Mouse (Mus musculus) liver, embryonic 11.5 days (tissue): ENCODE measurements around the gene Sh2b3. TPM values are rescaled to one million over a fixed set of nuclear protein-coding genes. Genes with fewer than 3 reads are reported as not detected.

Experiments
- ATAC-seq: fragments of 200-750 bp; cut with Nextera tagmentation; replicated peaks from 2 replicates; pipeline ENCODE4 v1.8.0; 2017; ENCODE audit warnings: moderate number of reproducible peaks, mild to moderate bottlenecking, moderate TSS enrichment, moderate library complexity; ENCODE audit not compliant: low FRiP score
- DNase-seq: peaks from one replicate; pipeline ENCODE4 v3.0.0-alpha.2; 2017; ENCODE audit warnings: low spot score
- H3K27ac ChIP-seq: fragments of 300-500 bp; sonication (generic); 2 replicates; pipeline ENCODE4 v1.5.1; 2014; ENCODE audit warnings: mild to moderate bottlenecking, low read depth, low read length, control low read depth
- H3K27me3 ChIP-seq: fragments of 300-500 bp; sonication (generic); replicated peaks from 2 replicates; pipeline ENCODE4 v1.6.1; 2014; ENCODE audit warnings: low read length, mixed read lengths; ENCODE audit not compliant: control insufficient read depth, insufficient read depth
- H3K36me3 ChIP-seq: fragments of 300-500 bp; sonication (generic); 2 replicates; pipeline ENCODE4 v1.6.1; 2014; ENCODE audit warnings: mild to moderate bottlenecking, low read length, moderate library complexity, mixed read lengths; ENCODE audit not compliant: control insufficient read depth, insufficient read depth
- H3K4me1 ChIP-seq: fragments of 300-500 bp; sonication (generic); replicated peaks from 2 replicates; pipeline ENCODE4 v1.6.1; 2014; ENCODE audit warnings: low read length, mixed read lengths; ENCODE audit not compliant: control insufficient read depth, insufficient read depth
- H3K4me2 ChIP-seq: fragments of 300-500 bp; sonication (generic); 2 replicates; pipeline ENCODE4 v1.6.1; 2014; ENCODE audit warnings: mild to moderate bottlenecking, control low read depth, moderate library complexity
- H3K4me3 ChIP-seq: fragments of 300-500 bp; sonication (generic); 2 replicates; pipeline ENCODE4 v1.5.1; 2014; ENCODE audit warnings: low read depth, low read length, control low read depth
- H3K9ac ChIP-seq: fragments of 300-500 bp; sonication (generic); 2 replicates; pipeline ENCODE4 v1.6.1; 2014; ENCODE audit warnings: low read depth, low read length, control low read depth
- H3K9me3 ChIP-seq: fragments of 300-500 bp; sonication (generic); 2 replicates; pipeline ENCODE4 v1.6.1; 2016; ENCODE audit warnings: low read length, inconsistent platforms, mixed read lengths; ENCODE audit not compliant: control insufficient read depth
- WGBS: fragments of 180-500 bp; shearing (Covaris S2); extraction: QIAGEN DNeasy Blood & Tissue Kit; methylation state at CpG from one replicate; pipeline ENCODE4 v1.1.7; 2014; 5-methylcytosine and 5-hydroxymethylcytosine counted together
- polyA plus RNA-seq: library from polyadenylated mRNA; unstranded; fragments of >200 nt; fragmentation: Nextera tagmentation; extraction: Ambion mirVana; gene quantifications from 2 replicates; pipeline ENCODE4 v1.2.1, GENCODE M21; 2014

Sh2b3 gene
- polyA plus RNA-seq, 1 experiment from 2014 or later = 15.7 TPM

GRCm38 (mm10) chr5:121823668-121824067, 13.8 kb downstream of the Sh2b3 start:
- H3K4me3 ChIP-seq = no peak overlapping the region
- H3K4me1 ChIP-seq = peaks cover 11% of the 10 kb centered on the region
- no peak overlapping the region for H3K4me2 ChIP-seq
- ATAC-seq = 0 out of 2 replicates have a peak, but pooled peaks have one; percentile 3
- H3K9me3 ChIP-seq = no peaks in the 10 kb centered on the region
- no peak overlapping the region for H3K9ac ChIP-seq
- no peak for DNase-seq
- no peaks in the 10 kb centered on the region for H3K27me3 ChIP-seq
- peaks cover 51% of the 10 kb centered on the region for H3K36me3 ChIP-seq
- H3K27ac ChIP-seq = no peak overlapping the region
- WGBS = 85% methylated on average over 1 of the region's 1 CpGs

DNA sequence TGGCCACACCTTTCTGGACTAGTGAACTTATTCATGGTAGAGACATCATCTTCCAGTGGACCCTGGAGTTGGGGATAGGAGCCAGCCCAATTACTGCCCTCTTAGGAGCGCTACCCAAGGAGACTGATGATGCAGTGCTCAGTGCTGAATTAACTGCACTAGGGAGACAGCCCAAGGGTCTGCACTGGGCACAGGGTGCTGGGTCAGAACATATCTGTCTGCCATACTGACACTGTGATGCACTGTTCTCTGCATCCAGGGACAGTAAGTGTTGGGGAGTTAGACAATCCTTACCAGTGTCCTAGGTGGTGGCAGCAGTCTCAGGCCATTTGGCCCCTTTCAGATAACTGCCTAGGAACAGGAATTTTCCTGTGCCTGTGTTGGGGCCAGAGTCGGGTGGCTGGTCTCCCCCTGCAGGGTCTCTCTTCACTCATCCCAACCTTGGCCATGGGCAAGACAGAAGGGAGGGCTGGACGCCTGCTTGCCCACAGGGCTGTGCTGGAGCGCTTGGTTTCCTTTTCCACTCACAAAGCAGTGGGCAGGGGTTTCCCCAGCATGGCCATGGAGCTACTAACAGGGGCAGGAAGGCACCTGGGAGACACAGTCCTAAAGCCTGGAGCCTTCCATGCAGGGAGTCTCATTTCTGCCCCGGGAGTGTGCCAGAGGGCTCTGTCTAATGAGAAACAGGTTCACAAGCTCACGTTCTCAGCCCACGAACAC, 14.5 kb downstream of the Sh2b3 start:
- no peak overlapping the region for H3K27ac ChIP-seq
- no peaks in the 10 kb centered on the region for H3K9me3 ChIP-seq
- no peak overlapping the region for H3K9ac ChIP-seq
- H3K4me3 ChIP-seq = no peak overlapping the region
- peaks cover 11% of the 10 kb centered on the region for H3K4me1 ChIP-seq
- peaks cover 50% of the 10 kb centered on the region for H3K36me3 ChIP-seq
- DNase-seq = peak; percentile 31
- WGBS = 75% methylated on average over 7 of the region's 7 CpGs
- H3K27me3 ChIP-seq = no peaks in the 10 kb centered on the region
- ATAC-seq = no peak
- H3K4me2 ChIP-seq = no peak overlapping the region

GRCm38 (mm10) chr5:121821552-121821951, 15.9 kb downstream of the Sh2b3 start:
- DNase-seq (peak; percentile 30), ATAC-seq (no peak)
- no peak overlapping the region for H3K9ac ChIP-seq
- peaks cover 54% of the 10 kb centered on the region for H3K36me3 ChIP-seq
- H3K4me1 ChIP-seq = peaks cover 11% of the 10 kb centered on the region
- H3K4me3 ChIP-seq = no peak overlapping the region
- 83% methylated on average over 5 of the region's 5 CpGs for WGBS
- no peak overlapping the region for H3K27ac ChIP-seq
- H3K4me2 ChIP-seq = no peak overlapping the region
- no peaks in the 10 kb centered on the region for H3K27me3 ChIP-seq
- no peaks in the 10 kb centered on the region for H3K9me3 ChIP-seq

DNA sequence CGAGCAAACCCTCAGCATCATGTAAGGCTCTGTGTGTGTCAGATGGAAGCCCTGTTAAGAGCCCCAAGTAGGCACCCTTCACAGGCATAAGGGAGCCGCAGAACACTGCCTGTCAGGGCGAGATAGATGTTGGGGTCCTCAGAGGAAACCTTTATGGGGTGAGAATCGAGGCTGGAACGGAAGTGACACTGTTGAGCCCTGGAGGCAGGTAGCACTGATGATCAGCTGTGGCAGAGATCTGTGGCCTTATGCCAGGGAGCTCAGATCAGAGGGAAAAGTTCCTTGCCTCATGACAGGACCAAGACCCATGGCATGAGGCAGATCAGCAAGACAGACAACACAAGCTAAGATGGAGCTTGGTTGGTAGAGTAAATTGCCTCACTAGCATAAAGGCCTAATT, 16.3 kb downstream of the Sh2b3 start:
- DNase-seq (no peak), ATAC-seq (no peak)
- no peaks in the 10 kb centered on the region for H3K9me3 ChIP-seq
- H3K4me1 ChIP-seq = peaks cover 11% of the 10 kb centered on the region
- no peak overlapping the region for H3K9ac ChIP-seq
- H3K27me3 ChIP-seq = no peaks in the 10 kb centered on the region
- 79% methylated on average over 5 of the region's 5 CpGs for WGBS
- peaks cover 58% of the 10 kb centered on the region for H3K36me3 ChIP-seq
- H3K27ac ChIP-seq = no peak overlapping the region
- H3K4me2 ChIP-seq = no peak overlapping the region
- H3K4me3 ChIP-seq = no peak overlapping the region

DNA sequence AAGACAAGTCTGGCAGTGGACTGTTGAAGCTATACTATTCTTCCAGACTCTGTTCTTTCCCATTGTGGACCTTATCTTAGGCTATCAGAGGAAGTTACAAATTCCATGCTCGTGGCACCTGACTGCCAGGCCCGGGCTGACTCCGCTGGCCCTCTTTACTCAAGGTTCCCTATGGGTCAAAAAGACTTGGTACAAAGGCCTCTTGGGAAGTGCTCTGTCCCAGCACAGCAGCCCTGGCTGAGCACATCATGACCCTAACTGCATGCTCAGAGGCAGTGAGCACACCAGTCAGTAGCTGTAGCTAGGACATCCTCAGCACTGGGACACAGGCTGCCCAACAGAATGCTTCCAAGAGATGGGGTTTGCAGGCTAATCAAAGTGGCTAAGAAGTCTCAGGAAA, 16.8 kb downstream of the Sh2b3 start:
- Histone ChIP-seq H3K4me2 (no peak overlapping the region), H3K9ac (no peak overlapping the region), H3K4me3 (no peak overlapping the region), H3K9me3 (no peaks in the 10 kb centered on the region), H3K27me3 (no peaks in the 10 kb centered on the region), H3K36me3 (peaks cover 62% of the 10 kb centered on the region), H3K27ac (no peak overlapping the region), H3K4me1 (peaks cover 11% of the 10 kb centered on the region)
- WGBS = 70% methylated on average over 3 of the region's 3 CpGs
- ATAC-seq (no peak), DNase-seq (peak; percentile 29)

GRCm38 (mm10) chr5:121820161-121820560, 17.3 kb downstream of the Sh2b3 start:
- Histone ChIP-seq H3K36me3 (peaks cover 58% of the 10 kb centered on the region), H3K4me1 (peaks cover 11% of the 10 kb centered on the region)

DNA sequence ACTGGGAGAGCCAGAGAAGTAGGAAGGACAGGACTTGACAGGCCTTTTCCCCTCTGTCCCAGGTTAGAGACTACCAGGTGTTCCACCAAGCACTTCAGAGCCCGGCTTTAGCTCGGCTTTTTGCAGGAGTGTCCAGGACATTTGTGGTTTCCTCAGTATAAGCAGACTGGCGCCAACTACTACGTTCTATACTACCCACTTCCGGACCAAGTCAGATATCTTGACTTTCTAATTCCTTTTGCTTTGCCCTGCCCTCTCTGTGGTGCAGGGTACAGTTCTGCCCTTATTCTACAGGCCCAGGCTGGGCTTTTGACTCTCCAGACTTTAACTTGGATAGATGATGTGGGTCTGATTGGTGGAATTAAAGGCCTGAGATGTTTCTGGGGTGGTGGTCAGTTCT, 17.9 kb downstream of the Sh2b3 start:
- Histone ChIP-seq H3K4me2 (no peak overlapping the region), H3K9ac (no peak overlapping the region), H3K4me3 (no peak overlapping the region), H3K36me3 (peaks cover 55% of the 10 kb centered on the region), H3K9me3 (no peaks in the 10 kb centered on the region), H3K27me3 (no peaks in the 10 kb centered on the region), H3K27ac (no peak overlapping the region), H3K4me1 (peaks cover 10% of the 10 kb centered on the region)
- WGBS = 70% methylated on average over 5 of the region's 5 CpGs
- DNase-seq (peak; percentile 30), ATAC-seq (no peak)

More at GRCm38 (mm10) chr5:121820161-121820560, 17.3 kb downstream of the Sh2b3 start:
- no peaks in the 10 kb centered on the region for H3K9me3 ChIP-seq
- ATAC-seq = no peak
- 55% methylated on average over 2 of the region's 2 CpGs for WGBS
- H3K9ac ChIP-seq = no peak overlapping the region
- no peaks in the 10 kb centered on the region for H3K27me3 ChIP-seq
- H3K4me3 ChIP-seq = no peak overlapping the region
- DNase-seq = peak; percentile 29
- H3K27ac ChIP-seq = no peak overlapping the region
- no peak overlapping the region for H3K4me2 ChIP-seq

GRCm38 (mm10) chr5:121818862-121819261, 18.6 kb downstream of the Sh2b3 start:
- Histone ChIP-seq H3K9ac (no peak overlapping the region), H3K4me1 (peaks cover 3% of the 10 kb centered on the region), H3K36me3 (peaks cover 58% of the 10 kb centered on the region), H3K27ac (no peak overlapping the region), H3K4me2 (no peak overlapping the region), H3K9me3 (no peaks in the 10 kb centered on the region), H3K4me3 (no peak overlapping the region), H3K27me3 (no peaks in the 10 kb centered on the region)
- ATAC-seq (no peak), DNase-seq (no peak)
- 92% methylated on average over 4 of the region's 4 CpGs for WGBS

GRCm38 (mm10) chr5:121818401-121818800, 19.0 kb downstream of the Sh2b3 start:
- Histone ChIP-seq H3K9me3 (no peaks in the 10 kb centered on the region), H3K27ac (no peak overlapping the region), H3K4me1 (peaks cover 3% of the 10 kb centered on the region), H3K27me3 (no peaks in the 10 kb centered on the region), H3K9ac (no peak overlapping the region), H3K4me2 (no peak overlapping the region), H3K36me3 (peaks cover 61% of the 10 kb centered on the region), H3K4me3 (no peak overlapping the region)
- ATAC-seq (no peak), DNase-seq (peak; percentile 29)
- 93% methylated on average over 7 of the region's 7 CpGs for WGBS
